ENCODE assay signal across 7 mouse cellular contexts in the genomic region with DNA sequence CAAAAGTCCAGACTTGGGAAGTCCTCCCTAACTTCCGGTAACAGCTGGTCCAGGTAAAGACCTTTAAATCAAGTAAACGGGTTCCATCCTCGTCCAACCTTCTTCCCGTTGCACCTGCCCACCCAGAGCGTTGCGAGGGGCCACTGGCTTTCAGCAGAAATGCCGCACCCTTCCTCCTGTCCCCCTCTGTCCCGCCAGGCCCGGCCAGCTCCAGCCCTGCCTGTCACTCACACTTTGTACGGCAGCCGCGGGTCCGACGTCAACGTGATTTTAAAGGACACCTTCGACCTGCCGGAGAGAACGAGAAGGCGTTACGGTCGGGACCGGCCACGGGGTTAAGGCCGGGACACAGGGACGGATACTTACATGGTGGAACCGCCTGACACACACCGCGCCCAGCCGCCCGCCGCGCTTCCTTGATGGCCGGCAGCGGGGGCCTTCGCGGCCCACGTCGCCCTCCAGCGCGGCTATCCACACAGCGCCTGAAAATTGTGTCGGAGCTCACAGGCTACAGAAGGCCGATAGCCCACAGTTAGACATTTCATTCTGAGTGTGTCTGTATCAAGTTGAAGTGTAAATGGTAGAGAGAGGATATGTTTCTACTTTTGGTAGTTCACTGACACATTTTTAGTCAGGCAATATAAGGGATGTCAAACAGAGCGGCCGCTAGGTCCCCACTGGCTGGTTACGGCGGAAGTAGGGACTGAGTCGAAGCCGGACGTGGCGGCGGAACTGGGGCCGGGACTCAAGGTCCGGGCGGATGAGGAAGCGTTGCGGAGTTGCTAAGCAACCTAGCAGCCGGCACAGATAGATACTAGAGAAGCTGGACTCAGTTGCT. TPM values are rescaled to one million over a fixed set of nuclear protein-coding genes. Genes with fewer than 3 reads are reported as not detected.
DNase-seq lines count a peak whose midpoint lies in the region; ATAC-seq lines count a peak whose summit lies in the region.

A gene (minus strand): TSS at position 448 of the 838 bp plus-strand sequence.

- DNase-seq in adrenal gland, adult 2 months, result peak; percentile 95
- peak; percentile 84 for DNase-seq in embryo, embryonic 11.5 days (ENCODE audit: low read depth, low spot score)
- peak; percentile 84 to 92 for DNase-seq in gastrocnemius, postnatal 36 days
- peak; percentile 93 to 97 for DNase-seq in left cerebral cortex, postnatal 25 days (ENCODE audit: low spot score in 2 of 2)
- DNase-seq in midbrain, embryonic 10.5 days (ENCODE audit: low spot score), result peak; percentile 91
- DNase-seq in right cerebral cortex, postnatal 4 days, result peak; percentile 86

- peak within 1 kb of the TSS; percentile 78 for H3K4me3 ChIP-seq in intestine, embryonic 15.5 days (replicated peaks)
- peak within 1 kb of the TSS; percentile 98 for H3K4me3 ChIP-seq in midbrain, embryonic 10.5 days

- H3K9ac ChIP-seq in intestine, embryonic 15.5 days, result peak within 1 kb of the TSS; percentile 69

- peak; percentile 100 for ATAC-seq in intestine, embryonic 15.5 days

- WGBS in intestine, embryonic 15.5 days, result under 1% methylated on average over 58 of the region's 58 CpGs
- under 1% methylated on average over 58 of the region's 58 CpGs for WGBS in midbrain, embryonic 10.5 days

- H3K36me3 ChIP-seq in intestine, embryonic 15.5 days, result peaks cover 6% of the 10 kb centered on the region; the same call in 1 of the 2 replicates
- H3K36me3 ChIP-seq in midbrain, embryonic 10.5 days, result peaks cover 34% of the 10 kb centered on the region

- H3K9me3 ChIP-seq in intestine, embryonic 15.5 days, result no peaks in the 10 kb centered on the region
- H3K9me3 ChIP-seq in midbrain, embryonic 10.5 days (replicated peaks), result no peaks in the 10 kb centered on the region

- no peaks in the 10 kb centered on the region for H3K27me3 ChIP-seq in intestine, embryonic 15.5 days (replicated peaks)
- no peaks in the 10 kb centered on the region for H3K27me3 ChIP-seq in midbrain, embryonic 10.5 days (ENCODE audit: low read depth, poor library complexity, severe bottlenecking)

- intact Hi-C loops in gastrocnemius, postnatal 36 days (cut with DNase I), result no loop called here
- intact Hi-C loops in left cerebral cortex, postnatal 25 days (cut with DNase I), result loop anchor here (1.0 to 10.0 kb wide), 4 partner anchors 28 to 831 kb away; a partner anchor contains a TSS

- no peak within 1 kb of the TSS for H3K27ac ChIP-seq in intestine, embryonic 15.5 days
- H3K27ac ChIP-seq in midbrain, embryonic 10.5 days (replicated peaks), result peak within 1 kb of the TSS; percentile 97

- H3K4me1 ChIP-seq in intestine, embryonic 15.5 days (replicated peaks), result peaks cover 4% of the 10 kb centered on the region; the same call in 1 of the 2 replicates
- peaks cover 17% of the 10 kb centered on the region for H3K4me1 ChIP-seq in midbrain, embryonic 10.5 days

- peak within 1 kb of the TSS; percentile 66 for H3K4me2 ChIP-seq in intestine, embryonic 15.5 days (replicated peaks)

RNA-seq across cellular contexts. Expression of the gene that starts here (rescaled TPM):
- 100 to 1,000 TPM in 1 of 2 experiments, 10 to 100 TPM in 1; 81.3 to 109 TPM for total RNA-seq in adrenal gland, adult 2 months (2021)
- 1.8 and 2.4 TPM in 2 replicates for polyA plus RNA-seq in adrenal gland, adult 2 months (2012; rRNA removed)
- total RNA-seq in gastrocnemius, postnatal 36 days (2021), result 10 to 100 TPM; 33.3 to 36.3 TPM
- polyA plus RNA-seq in intestine, embryonic 15.5 days (2015; fragmentation: Nextera tagmentation; extraction: Ambion mirVana), result 133 and 134 TPM in 2 replicates
- total RNA-seq in left cerebral cortex, postnatal 25 days (2021), result 10 to 100 TPM; 71.7 to 75.0 TPM
- polyA plus RNA-seq in midbrain, embryonic 10.5 days (2016; fragmentation: Nextera tagmentation; extraction: Ambion mirVana), result 96.2 and 112 TPM in 2 replicates

Comparison
In these comparisons a context has a peak if more than half of its experiments do, and no peak if none do; other contexts are left out.
1. RNA of the gene that starts here (polyA plus RNA-seq): 133 to 134 TPM in intestine, embryonic 15.5 days and 96.2 to 112 TPM in midbrain, embryonic 10.5 days; 1.8 to 2.4 TPM in adrenal gland, adult 2 months; every median in the first group is over 10 times any median in the second.
2. Peak in every context shown above with its lines, with median percentiles within 50 percentile points of each other: DNase-seq.